25 mouse cellular contexts compared by ENCODE assay signal in the genomic region with DNA sequence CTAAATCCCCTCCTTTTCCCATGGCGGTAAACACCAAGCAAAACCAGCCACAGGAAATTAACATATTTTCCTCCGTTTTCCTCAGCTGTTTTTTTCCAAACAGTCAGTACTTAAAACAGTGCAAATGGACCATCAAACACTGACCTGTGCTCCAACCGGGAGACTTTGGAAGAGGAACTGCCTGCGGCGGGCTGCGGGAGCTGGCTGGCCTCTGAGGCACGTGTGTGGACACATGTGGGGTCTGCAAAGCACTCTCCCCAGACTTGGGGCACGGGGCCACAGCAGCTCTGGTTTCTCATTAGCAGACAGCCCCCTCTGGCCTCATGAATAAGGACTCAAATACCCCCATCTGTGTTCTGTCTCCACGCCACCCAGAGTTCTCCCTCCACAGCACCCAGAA. TPM values are rescaled to one million over a fixed set of nuclear protein-coding genes. Genes with fewer than 3 reads are reported as not detected.
DNase-seq lines count a peak whose midpoint lies in the region; ATAC-seq and TF ChIP-seq lines count a peak whose summit lies in the region.
"Had no signal": no experiment of that assay in that cellular context is flagged by ENCODE, and none has a peak within 500 bp of the region (broad histone marks: within the 10 kb centered on the region; RNA-seq: fewer than 3 reads in every experiment).

No protein-coding gene starts in this region.

- H3K36me3 ChIP-seq in embryonic facial prominence, embryonic 11.5 days (replicated peaks; ENCODE audit: control insufficient read depth, insufficient read depth, low read depth, low read length): peaks cover 13% of the 10 kb centered on the region
- H3K36me3 ChIP-seq in embryonic facial prominence, embryonic 10.5 days (replicated peaks): peaks cover 100% of the 10 kb centered on the region
- H3K36me3 ChIP-seq in kidney, adult 2 months (ENCODE audit: control insufficient read depth, insufficient read depth, low read length): peaks cover 2% of the 10 kb centered on the region; the same call in 1 of the 2 replicates
- peaks cover 83% of the 10 kb centered on the region for H3K36me3 ChIP-seq in kidney, embryonic 14.5 days (ENCODE audit: control insufficient read depth, insufficient read depth, low read length)
- no peaks in the 10 kb centered on the region for H3K36me3 ChIP-seq in heart, adult 2 months (ENCODE audit: control insufficient read depth, insufficient read depth, low read length)

- intact Hi-C loops in heart, adult 2 months (cut with DNase I): no loop called here

- DNase-seq in embryonic facial prominence, embryonic 11.5 days (ENCODE audit: low spot score): peak; percentile 12
- no peak for DNase-seq in embryonic facial prominence, embryonic 10.5 days (ENCODE audit: low spot score)
- peak; percentile 25 for DNase-seq in kidney, adult 2 months
- DNase-seq in kidney, postnatal 10 days: no peak
- DNase-seq in kidney, postnatal 25 days: peak; percentile 36 to 71
- no peak for DNase-seq in heart, adult 2 months
- DNase-seq: adrenal gland, adult 2 months; adrenal gland, postnatal 14 days; cerebellum, adult 11 months; cerebellum, adult 9-10 months; cerebellum, postnatal 36 days; embryo, embryonic 11 days; gastrocnemius, postnatal 25 days; heart, adult 18-20 months; heart, postnatal 14 days had no signal

- H3K9ac ChIP-seq in embryonic facial prominence, embryonic 11.5 days (replicated peaks; ENCODE audit: low read length): no peak overlapping the region; the same call in 1 of the 2 replicates
- no peak overlapping the region for H3K9ac ChIP-seq in kidney, embryonic 14.5 days (ENCODE audit: low read depth, low read length)
- H3K9ac ChIP-seq in heart, adult 2 months (ENCODE audit: low read depth, low read length): no peak overlapping the region
- H3K9ac ChIP-seq: forebrain, embryonic 12.5 days; forebrain, embryonic 15.5 days; heart, embryonic 13.5 days; hindbrain, embryonic 12.5 days; hindbrain, embryonic 15.5 days had no signal

- no peak for TF ChIP-seq POLR2A in kidney, adult 2 months (IDR thresholded peaks at IDR 0.05; ENCODE audit: low read depth, low read length)
- no peak for TF ChIP-seq POLR2A in heart, adult 2 months (IDR thresholded peaks at IDR 0.05; ENCODE audit: insufficient read depth, low read depth, low read length)

- ATAC-seq in embryonic facial prominence, embryonic 11.5 days (replicated peaks; ENCODE audit: insufficient number of reproducible peaks, low FRiP score, low TSS enrichment, low read depth): no peak
- ATAC-seq in kidney, embryonic 14.5 days (ENCODE audit: low FRiP score, low TSS enrichment): no peak
- ATAC-seq: CD4-positive, CD25-positive, alpha-beta regulatory T cell, adult 4 months; forebrain, embryonic 15.5 days had no signal

- no peaks in the 10 kb centered on the region for H3K27me3 ChIP-seq in embryonic facial prominence, embryonic 11.5 days (ENCODE audit: control insufficient read depth, insufficient read depth, low read length)
- H3K27me3 ChIP-seq in embryonic facial prominence, embryonic 10.5 days (replicated peaks; ENCODE audit: low read depth, poor library complexity, severe bottlenecking): no peaks in the 10 kb centered on the region
- no peaks in the 10 kb centered on the region for H3K27me3 ChIP-seq in kidney, adult 2 months (replicated peaks; ENCODE audit: control insufficient read depth, insufficient read depth, low read length)
- no peaks in the 10 kb centered on the region for H3K27me3 ChIP-seq in kidney, embryonic 14.5 days (ENCODE audit: control insufficient read depth, insufficient read depth, low read length)
- no peaks in the 10 kb centered on the region for H3K27me3 ChIP-seq in heart, adult 2 months (ENCODE audit: control insufficient read depth, insufficient read depth, low read length)
- H3K27me3 ChIP-seq: embryonic facial prominence, embryonic 12.5 days; forebrain, embryonic 12.5 days; forebrain, embryonic 15.5 days; heart, embryonic 13.5 days; hindbrain, embryonic 12.5 days; hindbrain, embryonic 15.5 days had no signal

- no peak overlapping the region for H3K27ac ChIP-seq in embryonic facial prominence, embryonic 11.5 days (replicated peaks; ENCODE audit: low read depth, low read length)
- H3K27ac ChIP-seq in embryonic facial prominence, embryonic 10.5 days (replicated peaks): no peak overlapping the region
- peak overlapping the region; percentile 39 for H3K27ac ChIP-seq in kidney, adult 2 months (ENCODE audit: insufficient read depth, low read depth, low read length)
- no peak overlapping the region for H3K27ac ChIP-seq in kidney, embryonic 14.5 days (ENCODE audit: low read depth, low read length)
- no peak overlapping the region for H3K27ac ChIP-seq in heart, adult 2 months
- H3K27ac ChIP-seq: embryonic facial prominence, embryonic 12.5 days; forebrain, embryonic 12.5 days; forebrain, embryonic 15.5 days; heart, embryonic 10.5 days; heart, embryonic 13.5 days; hindbrain, embryonic 12.5 days; hindbrain, embryonic 15.5 days had no signal

- no peak for TF ChIP-seq CTCF in kidney, adult 2 months (conservative IDR thresholded peaks at IDR 0.05; ENCODE audit: insufficient read depth, insufficient read length, low read depth, low read length)
- TF ChIP-seq CTCF in heart, adult 2 months (IDR thresholded peaks at IDR 0.05): no peak

- H3K9me3 ChIP-seq in embryonic facial prominence, embryonic 11.5 days (replicated peaks; ENCODE audit: control insufficient read depth, low read length): no peaks in the 10 kb centered on the region
- no peaks in the 10 kb centered on the region for H3K9me3 ChIP-seq in embryonic facial prominence, embryonic 10.5 days
- H3K9me3 ChIP-seq in kidney, embryonic 14.5 days (ENCODE audit: control insufficient read depth, low read length): no peaks in the 10 kb centered on the region
- H3K9me3 ChIP-seq: embryonic facial prominence, embryonic 12.5 days; forebrain, embryonic 12.5 days; forebrain, embryonic 15.5 days; heart, embryonic 10.5 days; heart, embryonic 13.5 days; hindbrain, embryonic 12.5 days; hindbrain, embryonic 15.5 days had no signal

- TF ChIP-seq EP300 in heart, adult 2 months (IDR thresholded peaks at IDR 0.05; ENCODE audit: insufficient read depth, low read depth, low read length): no peak

- no peak overlapping the region for H3K4me3 ChIP-seq in embryonic facial prominence, embryonic 11.5 days (ENCODE audit: low read depth, low read length)
- H3K4me3 ChIP-seq in embryonic facial prominence, embryonic 10.5 days: no peak overlapping the region
- H3K4me3 ChIP-seq in kidney, adult 2 months (ENCODE audit: insufficient read depth, low read depth, low read length): no peak overlapping the region
- no peak overlapping the region for H3K4me3 ChIP-seq in kidney, embryonic 14.5 days (ENCODE audit: low read length)
- H3K4me3 ChIP-seq in heart, adult 2 months: no peak overlapping the region
- H3K4me3 ChIP-seq: embryonic facial prominence, embryonic 12.5 days; erythroblast, embryonic 14.5 days; forebrain, embryonic 12.5 days; forebrain, embryonic 15.5 days; heart, embryonic 10.5 days; heart, embryonic 13.5 days; hindbrain, embryonic 12.5 days; hindbrain, embryonic 15.5 days had no signal

- no peaks in the 10 kb centered on the region for H3K4me1 ChIP-seq in embryonic facial prominence, embryonic 11.5 days (ENCODE audit: control insufficient read depth, insufficient read depth, low read length)
- H3K4me1 ChIP-seq in embryonic facial prominence, embryonic 10.5 days: no peaks in the 10 kb centered on the region
- no peaks in the 10 kb centered on the region for H3K4me1 ChIP-seq in kidney, adult 2 months (ENCODE audit: control insufficient read depth, insufficient read depth, low read length)
- H3K4me1 ChIP-seq in kidney, embryonic 14.5 days (ENCODE audit: control insufficient read depth, insufficient read depth, low read length): no peaks in the 10 kb centered on the region
- H3K4me1 ChIP-seq in heart, adult 2 months (ENCODE audit: control insufficient read depth, insufficient read depth, low read length): no peaks in the 10 kb centered on the region
- H3K4me1 ChIP-seq: embryonic facial prominence, embryonic 12.5 days; forebrain, embryonic 15.5 days; hindbrain, embryonic 12.5 days; hindbrain, embryonic 15.5 days had no signal

- H3K79me2 ChIP-seq in heart, adult 2 months (replicated peaks; ENCODE audit: control insufficient read depth, insufficient read depth, low read length): no peaks in the 10 kb centered on the region

- H3K4me2 ChIP-seq in embryonic facial prominence, embryonic 11.5 days (ENCODE audit: low read depth, low read length): no peak overlapping the region
- H3K4me2 ChIP-seq in kidney, embryonic 14.5 days (replicated peaks; ENCODE audit: low read depth, low read length): no peak overlapping the region
- H3K4me2 ChIP-seq: embryonic facial prominence, embryonic 12.5 days; forebrain, embryonic 12.5 days; forebrain, embryonic 15.5 days; heart, embryonic 13.5 days; hindbrain, embryonic 12.5 days; hindbrain, embryonic 15.5 days had no signal

- WGBS in embryonic facial prominence, embryonic 11.5 days: 67% methylated on average over 9 of the region's 9 CpGs
- 73% methylated on average over 9 of the region's 9 CpGs for WGBS in embryonic facial prominence, embryonic 10.5 days
- 74% methylated on average over 9 of the region's 9 CpGs for WGBS in kidney, adult 2 months
- WGBS in kidney, embryonic 14.5 days: 83% methylated on average over 9 of the region's 9 CpGs
- 77% methylated on average over 9 of the region's 9 CpGs for WGBS in heart, adult 2 months

RNA-seq across cellular contexts. Expression of a gene that starts 59.9 kb away (rescaled TPM):
- polyA plus RNA-seq in embryonic facial prominence, embryonic 11.5 days (2014; fragmentation: Nextera tagmentation; extraction: Ambion mirVana): 10.1 and 11.0 TPM in 2 replicates
- 7.5 and 8.1 TPM in 2 replicates for polyA plus RNA-seq in embryonic facial prominence, embryonic 10.5 days (2016; fragmentation: Nextera tagmentation; extraction: Ambion mirVana)
- 12.2 and 15.2 TPM in 2 replicates for polyA plus RNA-seq in kidney, adult 2 months (2012; rRNA removed)
- polyA plus RNA-seq in kidney, embryonic 14.5 days (2014; fragmentation: Nextera tagmentation; extraction: Ambion mirVana): 9.9 and 11.8 TPM in 2 replicates
- 10 to 100 TPM; 30.0 to 33.9 TPM for total RNA-seq in heart, adult 2 months (2021)
- 12.9 and 13.4 TPM in 2 replicates for polyA plus RNA-seq in heart, adult 2 months (2012; rRNA removed)

Comparison
In these comparisons a context has a peak if more than half of its experiments do, and no peak if none do; other contexts are left out.
1. DNase-seq: peak in embryonic facial prominence, embryonic 11.5 days (single experiment), kidney, adult 2 months (single experiment) and kidney, postnatal 25 days (2 of 2); none in embryonic facial prominence, embryonic 10.5 days (single experiment), kidney, postnatal 10 days (single experiment) and heart, adult 2 months (0 of 2).